Mouse (Mus musculus) MEL (cell line): ENCODE results near the gene Acsbg1. TPM values are rescaled to one million over a fixed set of nuclear protein-coding genes. Genes with fewer than 3 reads are reported as not detected.

Experiments
- DNase-seq: peaks from one replicate; pipeline ENCODE4 v3.0.0; 2011; ENCODE audit warnings: low read depth, low spot score
- H3K27ac ChIP-seq: 2 replicates; pipeline ENCODE4 v1.5.1; 2012; ENCODE audit warnings: low read depth, mild to moderate bottlenecking, control low read depth, low read length, moderate library complexity; ENCODE audit not compliant: control insufficient read depth
- H3K27me3 ChIP-seq, 2 experiments: fragments of 150-350 bp in 1 of 2; sonication (generic) in 1 of 2; 2 replicates each; pipeline ENCODE4 v1.6.1; 2012; ENCODE audit warnings: low read length in 2 of 2, mild to moderate bottlenecking in 2 of 2, improper control_type of control experiment in 1 of 2, moderate library complexity in 1 of 2; ENCODE audit not compliant: insufficient read depth in 2 of 2, control insufficient read depth in 1 of 2
- H3K36me3 ChIP-seq, 2 experiments: 2 replicates each; pipeline ENCODE4 v1.6.1; 2012 to 2014; ENCODE audit warnings: low read length in 2 of 2, improper control_type of control experiment in 1 of 2, inconsistent platforms in 1 of 2, mild to moderate bottlenecking in 1 of 2; ENCODE audit not compliant: insufficient read depth in 2 of 2, control insufficient read depth in 1 of 2
- H3K4me1 ChIP-seq, 2 experiments: fragments of 150-350 bp in 1 of 2; sonication (generic) in 1 of 2; 2 replicates each; pipeline ENCODE4 v1.6.1; 2012; ENCODE audit warnings: low read length in 2 of 2, improper control_type of control experiment in 1 of 2, mild to moderate bottlenecking in 1 of 2; ENCODE audit not compliant: insufficient read depth in 2 of 2, control insufficient read depth in 1 of 2
- H3K4me3 ChIP-seq, 2 experiments: fragments of 150-350 bp in 1 of 2; sonication (generic) in 1 of 2; 2 replicates each; pipeline ENCODE4 v1.5.1; 2012; ENCODE audit warnings: low read depth in 2 of 2, low read length in 2 of 2, mild to moderate bottlenecking in 2 of 2, moderate library complexity in 2 of 2, control low read depth in 1 of 2, improper control_type of control experiment in 1 of 2; ENCODE audit not compliant: control insufficient read depth in 1 of 2, insufficient read depth in 1 of 2
- H3K79me2 ChIP-seq: 2 replicates; pipeline ENCODE4 v1.6.1; 2012; ENCODE audit warnings: mild to moderate bottlenecking, low read length, moderate library complexity; ENCODE audit not compliant: control insufficient read depth, poor library complexity, insufficient read depth
- H3K9ac ChIP-seq: 2 replicates; pipeline ENCODE4 v1.6.1; 2012; ENCODE audit warnings: low read depth, mild to moderate bottlenecking, control low read depth, low read length, moderate library complexity; ENCODE audit not compliant: control insufficient read depth, poor library complexity, severe bottlenecking
- H3K9me3 ChIP-seq: fragments of 150-350 bp; sonication (generic); replicated peaks from 2 replicates; pipeline ENCODE4 v1.6.1; 2012; ENCODE audit warnings: mild to moderate bottlenecking, low read length, improper control_type of control experiment, moderate library complexity; ENCODE audit not compliant: insufficient read depth
- BHLHE40 ChIP-seq: IDR thresholded peaks from 2 replicates; pipeline ENCODE4 v1.6.1; 2012; ENCODE audit warnings: low read depth, mild to moderate bottlenecking, inconsistent platforms, low read length, improper control_type of control experiment, borderline replicate concordance
- CHD1 ChIP-seq: IDR thresholded peaks from 2 replicates; pipeline ENCODE4 v1.6.1; 2012; ENCODE audit warnings: low read depth, mild to moderate bottlenecking, inconsistent platforms, low read length, improper control_type of control experiment
- CHD2 ChIP-seq: IDR thresholded peaks from 2 replicates; pipeline ENCODE4 v1.6.1; 2011; ENCODE audit warnings: low read length, improper control_type of control experiment
- CTCF ChIP-seq, 3 experiments: IDR thresholded peaks in 2 of 3; conservative IDR thresholded peaks in 1 of 3; 2 replicates each; pipeline ENCODE4 v1.5.1; 2011 to 2012; ENCODE audit warnings: low read length in 3 of 3, low read depth in 2 of 3, mild to moderate bottlenecking in 2 of 3, improper control_type of control experiment in 1 of 3, inconsistent platforms in 1 of 3, mixed read lengths in 1 of 3, moderate library complexity in 1 of 3; ENCODE audit not compliant: control insufficient read depth in 1 of 3, insufficient read depth in 1 of 3, poor library complexity in 1 of 3, severe bottlenecking in 1 of 3
- E2F4 ChIP-seq: IDR thresholded peaks from 2 replicates; pipeline ENCODE4 v1.6.1; 2011; ENCODE audit warnings: low read depth, low read length, improper control_type of control experiment, borderline replicate concordance
- ELF1 ChIP-seq: IDR thresholded peaks from 2 replicates; pipeline ENCODE4 v1.6.1; 2014; ENCODE audit warnings: low read depth, mild to moderate bottlenecking, inconsistent platforms, low read length, improper control_type of control experiment, moderate library complexity
- EP300 ChIP-seq, 2 experiments: IDR thresholded peaks; 2 replicates each; pipeline ENCODE4 v1.6.1; 2011; ENCODE audit warnings: improper control_type of control experiment in 2 of 2, low read length in 2 of 2, low read depth in 1 of 2, mild to moderate bottlenecking in 1 of 2
- ETS1 ChIP-seq: IDR thresholded peaks from 2 replicates; pipeline ENCODE4 v1.6.1; 2012; ENCODE audit warnings: low read depth, mild to moderate bottlenecking, inconsistent platforms, low read length, improper control_type of control experiment, moderate library complexity
- GABPA ChIP-seq: IDR thresholded peaks from 2 replicates; pipeline ENCODE4 v1.6.1; 2012; ENCODE audit warnings: low read depth, mild to moderate bottlenecking, inconsistent platforms, low read length, improper control_type of control experiment, moderate library complexity
- GATA1 ChIP-seq: IDR thresholded peaks from 2 replicates; pipeline ENCODE4 v1.6.1; 2011; ENCODE audit warnings: low read depth, low read length, improper control_type of control experiment
- HCFC1 ChIP-seq: IDR thresholded peaks from 2 replicates; pipeline ENCODE4 v1.6.1; 2012; ENCODE audit warnings: low read depth, mild to moderate bottlenecking, inconsistent platforms, low read length, improper control_type of control experiment, moderate library complexity
- JUND ChIP-seq: IDR thresholded peaks from 2 replicates; pipeline ENCODE4 v1.6.1; 2011; ENCODE audit warnings: low read depth, mild to moderate bottlenecking, improper control_type of control experiment, low read length
- MAX ChIP-seq: IDR thresholded peaks from 2 replicates; pipeline ENCODE4 v1.6.1; 2011; ENCODE audit warnings: low read length, improper control_type of control experiment
- MAZ ChIP-seq: IDR thresholded peaks from 2 replicates; pipeline ENCODE4 v1.6.1; 2012; ENCODE audit warnings: low read depth, mild to moderate bottlenecking, inconsistent platforms, low read length, improper control_type of control experiment
- MEF2A ChIP-seq: IDR thresholded peaks from 2 replicates; pipeline ENCODE4 v1.6.1; 2014; ENCODE audit warnings: low read depth, mild to moderate bottlenecking, inconsistent platforms, low read length, improper control_type of control experiment; ENCODE audit not compliant: poor library complexity, insufficient replicate concordance, severe bottlenecking; ENCODE audit errors: extremely low read depth
- MYB ChIP-seq: IDR thresholded peaks from 2 replicates; pipeline ENCODE4 v1.6.1; 2011; ENCODE audit warnings: mild to moderate bottlenecking, low read depth, low read length, improper control_type of control experiment
- MYC ChIP-seq: IDR thresholded peaks from 2 replicates; pipeline ENCODE4 v1.6.1; 2011; ENCODE audit warnings: low read depth, mild to moderate bottlenecking, low read length, improper control_type of control experiment, moderate library complexity
- NELFE ChIP-seq: IDR thresholded peaks from 2 replicates; pipeline ENCODE4 v1.6.1; 2011; ENCODE audit warnings: low read depth, low read length, improper control_type of control experiment
- NRF1 ChIP-seq: IDR thresholded peaks from 2 replicates; pipeline ENCODE4 v1.6.1; 2014; ENCODE audit warnings: low read depth, mild to moderate bottlenecking, inconsistent platforms, low read length, improper control_type of control experiment, moderate library complexity; ENCODE audit not compliant: poor library complexity, insufficient read depth, severe bottlenecking
- RAD21 ChIP-seq: IDR thresholded peaks from 2 replicates; pipeline ENCODE4 v1.6.1; 2011; ENCODE audit warnings: mild to moderate bottlenecking, low read depth, low read length, improper control_type of control experiment
- RCOR1 ChIP-seq: IDR thresholded peaks from 2 replicates; pipeline ENCODE4 v1.6.1; 2012; ENCODE audit warnings: low read depth, mild to moderate bottlenecking, inconsistent platforms, low read length, improper control_type of control experiment
- SMC3 ChIP-seq: IDR thresholded peaks from 2 replicates; pipeline ENCODE4 v1.6.1; 2011; ENCODE audit warnings: low read depth, low read length, improper control_type of control experiment
- TAL1 ChIP-seq: IDR thresholded peaks from 2 replicates; pipeline ENCODE4 v1.6.1; 2012; ENCODE audit warnings: mild to moderate bottlenecking, inconsistent platforms, low read length, moderate library complexity, mixed read lengths
- TBP ChIP-seq: IDR thresholded peaks from 2 replicates; pipeline ENCODE4 v1.8.0; 2011; ENCODE audit warnings: low read depth, low read length, improper control_type of control experiment
- TCF12 ChIP-seq: IDR thresholded peaks from 2 replicates; pipeline ENCODE4 v1.6.1; 2014; ENCODE audit warnings: low read depth, mild to moderate bottlenecking, inconsistent platforms, low read length, improper control_type of control experiment, moderate library complexity
- UBTF ChIP-seq: IDR thresholded peaks from 2 replicates; pipeline ENCODE4 v1.6.1; 2012; ENCODE audit warnings: low read depth, mild to moderate bottlenecking, inconsistent platforms, low read length, improper control_type of control experiment, moderate library complexity, borderline replicate concordance; ENCODE audit not compliant: insufficient read depth
- USF1 ChIP-seq: IDR thresholded peaks from 2 replicates; pipeline ENCODE4 v1.6.1; 2014; ENCODE audit warnings: low read depth, mild to moderate bottlenecking, inconsistent platforms, low read length, improper control_type of control experiment, moderate library complexity
- USF2 ChIP-seq, 2 experiments: IDR thresholded peaks; 2 replicates each; pipeline ENCODE4 v1.6.1; 2011 to 2012; ENCODE audit warnings: improper control_type of control experiment in 2 of 2, low read length in 2 of 2, borderline replicate concordance in 1 of 2, inconsistent platforms in 1 of 2, low read depth in 1 of 2, mild to moderate bottlenecking in 1 of 2; ENCODE audit not compliant: insufficient read depth in 1 of 2
- ZC3H11A ChIP-seq: IDR thresholded peaks from 2 replicates; pipeline ENCODE4 v1.6.1; 2012; ENCODE audit warnings: low read depth, mild to moderate bottlenecking, inconsistent platforms, low read length, improper control_type of control experiment
- ZKSCAN1 ChIP-seq: IDR thresholded peaks from 2 replicates; pipeline ENCODE4 v1.6.1; 2012; ENCODE audit warnings: low read depth, mild to moderate bottlenecking, inconsistent platforms, low read length, improper control_type of control experiment, moderate library complexity
- ZMIZ1 ChIP-seq: IDR thresholded peaks from 2 replicates; pipeline ENCODE4 v1.6.1; 2012; ENCODE audit warnings: low read depth, mild to moderate bottlenecking, inconsistent platforms, low read length, improper control_type of control experiment, moderate library complexity
- polyA plus RNA-seq, 2 experiments: library from polyadenylated mRNA; stranded (reverse) in 1 of 2; unstranded in 1 of 2; fragments of >175 nt in 1 of 2; fragments of >200 nt in 1 of 2; gene quantifications; 2 replicates each; pipeline versions ENCODE4 v1.2.1 to v1.2.4; 2012; ENCODE audit warnings: low replicate concordance in 2 of 2, low read depth in 1 of 2; ENCODE audit not compliant: insufficient read length in 2 of 2, insufficient read depth in 1 of 2, missing spikeins in 1 of 2
- total RNA-seq: library from RNA; depleted of rRNA; stranded (reverse); fragments of 300-350 nt; gene quantifications from 2 replicates; pipeline ENCODE4 v1.2.3, GENCODE M21; 2012

Gene Acsbg1
- total and polyA plus RNA-seq, 3 experiments = 8.3 to 8.8 TPM; not detected in 1

DNA sequence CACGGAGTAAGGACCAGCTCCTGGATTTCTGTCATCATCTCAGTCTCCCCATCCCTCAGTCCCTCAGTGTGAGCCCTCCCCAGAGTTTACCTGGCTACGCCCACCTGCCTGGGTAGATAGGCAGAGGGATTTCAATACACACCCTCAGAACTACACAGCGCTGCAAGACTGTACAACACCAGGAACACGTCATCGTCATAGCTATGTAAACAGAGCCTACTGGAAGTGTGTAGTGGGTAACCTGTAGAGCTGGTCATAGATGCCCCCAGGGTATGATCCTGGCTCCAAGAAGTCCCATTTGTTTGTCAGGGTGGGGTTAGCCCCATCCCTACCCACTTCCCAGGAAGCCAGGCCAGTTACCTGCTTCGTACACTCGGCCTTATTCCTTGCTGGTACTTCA lies 18.5 kb downstream of the Acsbg1 start:
- H3K4me3 ChIP-seq = no peak overlapping the region
- no peaks in the 10 kb centered on the region for H3K27me3 ChIP-seq
- no peak for TF ChIP-seq MYB
- TF ChIP-seq RCOR1 = no peak
- TF ChIP-seq SMC3 = no peak
- no peak for TF ChIP-seq NRF1
- TF ChIP-seq TCF12 = no peak
- no peak for TF ChIP-seq MYC
- TF ChIP-seq MAZ = no peak
- TF ChIP-seq USF1 = no peak
- TF ChIP-seq CHD2 = no peak
- TF ChIP-seq ELF1 = no peak
- no peak for TF ChIP-seq GABPA
- TF ChIP-seq JUND = no peak
- no peak for TF ChIP-seq HCFC1
- no peak for TF ChIP-seq UBTF
- TF ChIP-seq E2F4 = no peak
- no peak for TF ChIP-seq ZC3H11A
- TF ChIP-seq CTCF (IDR thresholded peaks at IDR 0.05 in 2 of 3, conservative IDR thresholded peaks at IDR 0.05 in 1 of 3; ENCODE audit: control insufficient read depth in 1 of 3, insufficient read depth in 1 of 3, low read depth in 2 of 3, low read length in 3 of 3, poor library complexity in 1 of 3, severe bottlenecking in 1 of 3) = no peak
- no peak for TF ChIP-seq NELFE
- no peak for TF ChIP-seq USF2 (IDR thresholded peaks at IDR 0.05; ENCODE audit: borderline replicate concordance in 1 of 2, insufficient read depth in 1 of 2, low read depth in 1 of 2, low read length in 2 of 2)
- TF ChIP-seq BHLHE40 = no peak
- TF ChIP-seq, all 39 proteins: peak for 0
- peaks cover 0 to 16% of the 10 kb centered on the region in 2 experiments; a peak in 2 of 4 replicates for H3K36me3 ChIP-seq
- no peak for DNase-seq
- H3K4me1 ChIP-seq = peaks cover 7 to 13% of the 10 kb centered on the region in 2 experiments
- H3K27ac ChIP-seq = no peak overlapping the region
- no peak overlapping the region for H3K9ac ChIP-seq
- no peaks in the 10 kb centered on the region for H3K79me2 ChIP-seq
- no peaks in the 10 kb centered on the region for H3K9me3 ChIP-seq

DNA sequence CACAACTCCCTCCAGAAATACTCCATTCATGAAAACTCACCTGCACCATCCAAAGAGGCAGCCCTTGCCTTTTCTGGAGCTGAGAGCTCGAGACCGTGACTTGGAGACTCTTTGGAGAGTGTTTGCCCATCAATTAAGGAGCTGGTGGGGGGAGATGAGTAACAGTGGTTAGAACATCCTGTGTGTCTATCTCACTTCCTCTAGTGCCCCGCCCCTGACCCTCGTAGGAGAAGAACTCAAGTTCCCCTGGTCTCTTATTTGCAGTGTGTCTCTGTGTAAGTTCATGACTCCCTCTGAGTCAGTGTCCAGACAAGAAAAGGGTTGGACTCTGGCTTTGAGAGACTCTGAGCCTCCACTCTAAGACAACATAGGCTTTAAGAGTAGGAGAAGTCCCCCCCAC lies 19.1 kb downstream of the Acsbg1 start:
- Histone ChIP-seq H3K4me3 (peak overlapping the region; percentile 31 to 43), H3K36me3 (peaks cover 0 to 16% of the 10 kb centered on the region in 2 experiments; a peak in 2 of 4 replicates), H3K27ac (peak overlapping the region; percentile 54), H3K27me3 (no peaks in the 10 kb centered on the region), H3K79me2 (no peaks in the 10 kb centered on the region), H3K4me1 (peaks cover 7 to 13% of the 10 kb centered on the region in 2 experiments), H3K9ac (peak overlapping the region; percentile 1; the same call in 1 of the 2 replicates), H3K9me3 (no peaks in the 10 kb centered on the region)
- DNase-seq = peak; percentile 87
- TF ChIP-seq GATA1 (0 out of 2 replicates have a peak, but pooled peaks have one; percentile 32), HCFC1 (peak; percentile 37; the same call in 1 of the 2 replicates), ELF1 (0 out of 2 replicates have a peak, but pooled peaks have one; percentile 14), MAZ (no peak), TBP (peak; percentile 41; the same call in 1 of the 2 replicates), ETS1 (0 out of 2 replicates have a peak, but pooled peaks have one; percentile 14), JUND (no peak), TAL1 (no peak), RAD21 (no peak), MAX (no peak), EP300 (IDR thresholded peaks at IDR 0.05; ENCODE audit: low read depth in 1 of 2, low read length in 2 of 2) (peak; percentile 41 to 60; a peak in 3 of 4 replicates), E2F4 (no peak), MEF2A (no peak), CHD1 (no peak), TCF12 (0 out of 2 replicates have a peak, but pooled peaks have one; percentile 31), ZMIZ1 (no peak), ZKSCAN1 (no peak), ZC3H11A (no peak), MYC (no peak)
